Mouse (Mus musculus) E14TG2a.4 (cell line): ENCODE data around the gene Elobl.

Source experiments
- CTCF ChIP-seq: conservative IDR thresholded peaks from 2 replicates; pipeline ENCODE4 v1.5.1; 2014; ENCODE audit warnings: low read length
- NANOG ChIP-seq: IDR thresholded peaks from 2 replicates; pipeline ENCODE4 v1.6.1; 2014; ENCODE audit warnings: borderline replicate concordance, low read length, mixed read lengths

- TF ChIP-seq CTCF, result no peak
- no peak for TF ChIP-seq NANOG
Observed at GRCm38 (mm10) chr11:89002621-89003020, 35.9 kb upstream of the Elobl start.
